Mouse (Mus musculus) myocyte (in vitro differentiated cells): Measurements from ENCODE around the gene Synpo2. TPM values are rescaled to one million over a fixed set of nuclear protein-coding genes. Genes with fewer than 3 reads are reported as not detected.

Experiments used
- H3K27me3 ChIP-seq: one replicate; pipeline ENCODE4 v1.6.1; 2011; ENCODE audit not compliant: control insufficient read depth, insufficient read depth, insufficient read length
- H3K36me3 ChIP-seq: one replicate; pipeline ENCODE4 v1.6.1; 2011; ENCODE audit not compliant: control insufficient read depth, insufficient read depth
- H3K4me2 ChIP-seq: one replicate; pipeline ENCODE4 v1.6.1; 2011; ENCODE audit warnings: low read depth, control low read depth
- H3K4me3 ChIP-seq: one replicate; pipeline ENCODE4 v1.5.1; 2011; ENCODE audit warnings: mild to moderate bottlenecking, control low read depth, moderate library complexity
- H3K79me2 ChIP-seq: one replicate; pipeline ENCODE4 v1.6.1; 2011; ENCODE audit not compliant: control insufficient read depth, insufficient read depth
- H3ac ChIP-seq: one replicate; pipeline ENCODE4 v1.6.1; 2011; ENCODE audit not compliant: control insufficient read depth, insufficient read length
- CEBPB ChIP-seq: IDR thresholded peaks from 2 replicates; pipeline ENCODE4 v1.6.1; 2011; ENCODE audit warnings: mild to moderate bottlenecking, moderate library complexity; ENCODE audit not compliant: poor library complexity, insufficient read depth, severe bottlenecking
- E2F4 ChIP-seq: IDR thresholded peaks from one replicate; pipeline ENCODE4 v1.6.1; 2011; ENCODE audit warnings: mild to moderate bottlenecking, control low read depth, moderate library complexity; ENCODE audit not compliant: insufficient read depth
- MAX ChIP-seq: IDR thresholded peaks from one replicate; pipeline ENCODE4 v1.6.1; 2011; ENCODE audit warnings: low read depth, mild to moderate bottlenecking, control low read depth
- MYOD1 ChIP-seq, 3 experiments: IDR thresholded peaks; one replicate each; pipeline ENCODE4 v1.6.1; 2011; ENCODE audit warnings: control low read depth in 2 of 3, low read depth in 2 of 3, mild to moderate bottlenecking in 2 of 3, moderate library complexity in 1 of 3; ENCODE audit not compliant: insufficient read length in 2 of 3, control insufficient read depth in 1 of 3
- MYOG ChIP-seq, 3 experiments: IDR thresholded peaks; one replicate each; pipeline ENCODE4 v1.6.1; 2011; ENCODE audit warnings: control low read depth in 2 of 3, low read depth in 2 of 3, mild to moderate bottlenecking in 2 of 3; ENCODE audit not compliant: insufficient read length in 2 of 3, control insufficient read depth in 1 of 3, insufficient read depth in 1 of 3
- POLR2A ChIP-seq: IDR thresholded peaks from one replicate; pipeline ENCODE4 v1.6.1; 2011; ENCODE audit warnings: low read depth, mild to moderate bottlenecking, control low read depth, moderate library complexity; ENCODE audit not compliant: insufficient read length
- POLR2AphosphoS2 ChIP-seq: IDR thresholded peaks from one replicate; pipeline ENCODE4 v1.6.1; 2011; ENCODE audit warnings: low read depth, control low read depth; ENCODE audit not compliant: insufficient read length
- REST ChIP-seq: IDR thresholded peaks from one replicate; pipeline ENCODE4 v1.6.1; 2011; ENCODE audit warnings: mild to moderate bottlenecking, control low read depth, moderate library complexity; ENCODE audit not compliant: insufficient read depth, insufficient read length
- SRF ChIP-seq: IDR thresholded peaks from one replicate; pipeline ENCODE4 v1.6.1; 2011; ENCODE audit warnings: low read depth; ENCODE audit not compliant: control insufficient read depth, insufficient read length
- TCF12 ChIP-seq: IDR thresholded peaks from one replicate; pipeline ENCODE4 v1.6.1; 2011; ENCODE audit warnings: mild to moderate bottlenecking, control low read depth; ENCODE audit not compliant: poor library complexity, insufficient read depth, severe bottlenecking
- TCF3 ChIP-seq: IDR thresholded peaks from one replicate; pipeline ENCODE4 v1.6.1; 2011; ENCODE audit warnings: low read depth, control low read depth; ENCODE audit not compliant: insufficient read length
- USF1 ChIP-seq: IDR thresholded peaks from one replicate; pipeline ENCODE4 v1.6.1; 2011; ENCODE audit warnings: low read depth, mild to moderate bottlenecking, control low read depth, moderate library complexity
- polyA plus RNA-seq: library from polyadenylated mRNA; unstranded; fragments of >200 nt; fragmentation: generic; extraction: Trizol; gene quantifications from one replicate; pipeline ENCODE4 v1.2.1, GENCODE M21; 2012; ENCODE audit warnings: missing spikeins

Gene Synpo2
- polyA plus RNA-seq, 1 experiment = 24.4 TPM

GRCm38 (mm10) chr3:123123817-123124216 is 112.1 kb downstream of the Synpo2 start:
- peak overlapping the region; percentile 20 for H3K4me2 ChIP-seq
- H3K36me3 ChIP-seq = no peaks in the 10 kb centered on the region
- no peak overlapping the region for H3ac ChIP-seq
- H3K27me3 ChIP-seq = no peaks in the 10 kb centered on the region
- TF ChIP-seq CEBPB = no peak
- no peak for TF ChIP-seq TCF12
- no peak for TF ChIP-seq USF1
- no peak for TF ChIP-seq E2F4
- TF ChIP-seq MYOG (IDR thresholded peaks at IDR 0.05; ENCODE audit: control insufficient read depth in 1 of 3, insufficient read depth in 1 of 3, insufficient read length in 2 of 3, low read depth in 2 of 3) = no peak
- H3K79me2 ChIP-seq = no peaks in the 10 kb centered on the region
- H3K4me3 ChIP-seq = no peak overlapping the region

- Histone ChIP-seq H3K36me3 (no peaks in the 10 kb centered on the region), H3K4me2 (peak overlapping the region; percentile 69), H3K79me2 (no peaks in the 10 kb centered on the region), H3K27me3 (no peaks in the 10 kb centered on the region), H3ac (no peak overlapping the region), H3K4me3 (no peak overlapping the region)
- TF ChIP-seq USF1 (no peak), MAX (peak; percentile 47), TCF12 (no peak)
Observed at GRCm38 (mm10) chr3:123122151-123123030, 113.6 kb downstream of the Synpo2 start.

GRCm38 (mm10) chr3:123116903-123117302 is 119.0 kb downstream of the Synpo2 start:
- Histone ChIP-seq H3K4me2 (peak overlapping the region; percentile 78), H3K27me3 (no peaks in the 10 kb centered on the region), H3ac (no peak overlapping the region), H3K4me3 (peak overlapping the region; percentile 24), H3K79me2 (peaks cover 11% of the 10 kb centered on the region), H3K36me3 (peaks cover 10% of the 10 kb centered on the region)
- TF ChIP-seq POLR2AphosphoS2 (peak; percentile 52), TCF12 (no peak), REST (no peak), POLR2A (peak; percentile 69)

GRCm38 (mm10) chr3:123115770-123116527 is 120.0 kb downstream of the Synpo2 start:
- H3K27me3 ChIP-seq = no peaks in the 10 kb centered on the region
- H3K36me3 ChIP-seq = peaks cover 10% of the 10 kb centered on the region
- H3K4me3 ChIP-seq = peak overlapping the region; percentile 24
- TF ChIP-seq SRF = no peak
- peak in 1 of 3 experiments; percentile 65 for TF ChIP-seq MYOG (IDR thresholded peaks at IDR 0.05; ENCODE audit: control insufficient read depth in 1 of 3, insufficient read depth in 1 of 3, insufficient read length in 2 of 3, low read depth in 2 of 3)
- peak; percentile 89 for TF ChIP-seq TCF3
- peak; percentile 84 for TF ChIP-seq TCF12
- TF ChIP-seq POLR2AphosphoS2 = peak; percentile 57
- TF ChIP-seq E2F4 = no peak
- peak; percentile 70; the same call in 1 of the 2 replicates for TF ChIP-seq CEBPB
- TF ChIP-seq MAX = peak; percentile 75
- peak; percentile 76 for TF ChIP-seq POLR2A
- TF ChIP-seq USF1 = no peak
- TF ChIP-seq REST = no peak
- peak; percentile 98 to 99 (median 98) for TF ChIP-seq MYOD1 (IDR thresholded peaks at IDR 0.05; ENCODE audit: control insufficient read depth in 1 of 3, insufficient read length in 2 of 3, low read depth in 2 of 3)
- H3ac ChIP-seq = no peak overlapping the region
- H3K4me2 ChIP-seq = peak overlapping the region; percentile 78
- H3K79me2 ChIP-seq = peaks cover 11% of the 10 kb centered on the region

- H3K4me2 ChIP-seq = no peak overlapping the region
- H3K36me3 ChIP-seq = peaks cover 14% of the 10 kb centered on the region
- peaks cover 11% of the 10 kb centered on the region for H3K79me2 ChIP-seq
- H3ac ChIP-seq = no peak overlapping the region
- H3K27me3 ChIP-seq = no peaks in the 10 kb centered on the region
- TF ChIP-seq POLR2AphosphoS2 (no peak), TCF3 (no peak)
- H3K4me3 ChIP-seq = no peak overlapping the region
Observed at GRCm38 (mm10) chr3:123114001-123114635, 121.8 kb downstream of the Synpo2 start.
